Mouse (Mus musculus): ENCODE measurements around the gene Atp1a4. TPM values are rescaled to one million over a fixed set of nuclear protein-coding genes. Genes with fewer than 3 reads are reported as not detected.

The Atp1a4 gene
- total and polyA plus RNA-seq, 2 experiments: 0.02 to 0.09 TPM

DNA sequence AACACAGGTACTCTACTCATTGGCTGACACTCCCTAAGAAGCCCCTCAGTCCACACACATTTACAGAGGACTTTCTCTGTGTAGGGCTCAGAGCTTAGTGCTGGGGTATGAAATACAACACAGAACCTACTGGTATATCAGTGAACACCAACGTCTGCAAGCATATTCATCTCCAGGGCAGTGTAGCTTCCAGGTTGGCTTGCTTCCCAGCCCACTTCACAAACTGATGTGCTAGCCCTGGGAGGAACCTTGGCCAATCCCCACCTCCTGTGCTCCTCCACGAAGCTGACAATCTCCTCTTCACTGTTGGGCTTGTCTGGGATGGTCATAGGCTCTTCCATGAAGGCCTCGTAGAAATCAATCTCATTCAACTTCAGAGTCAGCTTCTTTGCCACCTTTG, 43.5 kb downstream of the Atp1a4 start:
- WGBS: 47% methylated on average over 3 of the region's 3 CpGs
- no peaks in the 10 kb centered on the region for H3K79me2 ChIP-seq (ENCODE audit: control insufficient read depth, insufficient read depth, low read length)
- no peak overlapping the region for H3K9ac ChIP-seq (ENCODE audit: low read depth, low read length)
- no peak for DNase-seq (ENCODE audit: extremely low read depth, low read depth, low spot score)
- H3K27me3 ChIP-seq (ENCODE audit: control insufficient read depth, insufficient read depth, low read length): no peaks in the 10 kb centered on the region
- no peak for TF ChIP-seq POLR2A (IDR thresholded peaks at IDR 0.05; ENCODE audit: extremely low read depth, insufficient read depth, low read length)
- no peaks in the 10 kb centered on the region for H3K36me3 ChIP-seq (ENCODE audit: control insufficient read depth, insufficient read depth, low read length)
- H3K4me3 ChIP-seq (ENCODE audit: insufficient read depth, low read depth, low read length): no peak overlapping the region
- no peak overlapping the region for H3K27ac ChIP-seq (replicated peaks; ENCODE audit: insufficient read depth, low read depth, low read length)
- H3K4me1 ChIP-seq (ENCODE audit: control insufficient read depth, insufficient read depth, low read length): 0 out of 2 replicates have a peak, but pooled peaks cover 5% of the 10 kb centered on the region

DNA sequence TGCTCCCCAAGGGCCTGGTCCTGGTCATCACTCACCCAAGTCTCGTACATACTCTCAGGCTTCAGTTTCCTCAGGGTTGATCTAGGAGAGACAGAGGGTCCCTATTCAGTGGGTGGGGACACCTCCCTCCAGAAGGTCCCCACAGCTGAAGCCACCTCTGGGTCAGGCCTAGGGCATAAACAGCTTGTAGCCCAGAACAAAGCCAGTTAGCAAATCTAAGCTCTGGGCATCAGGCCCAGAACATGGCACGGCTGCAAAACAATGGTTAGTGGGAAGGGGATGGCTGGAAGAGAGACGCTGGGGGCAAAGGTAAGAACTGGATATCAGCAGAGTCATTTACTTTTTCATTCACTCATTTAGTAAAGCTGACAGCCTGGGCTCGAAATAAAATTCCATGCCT, 44.4 kb downstream of the Atp1a4 start:
- no peaks in the 10 kb centered on the region for H3K36me3 ChIP-seq (ENCODE audit: control insufficient read depth, insufficient read depth, low read length)
- no peak for TF ChIP-seq POLR2A (IDR thresholded peaks at IDR 0.05; ENCODE audit: extremely low read depth, insufficient read depth, low read length)
- no peak for TF ChIP-seq CTCF (IDR thresholded peaks at IDR 0.05; ENCODE audit: low read depth, low read length)
- 61% methylated on average over 4 of the region's 4 CpGs for WGBS
- H3K9ac ChIP-seq (ENCODE audit: low read depth, low read length): no peak overlapping the region
- no peaks in the 10 kb centered on the region for H3K79me2 ChIP-seq (ENCODE audit: control insufficient read depth, insufficient read depth, low read length)
- no peaks in the 10 kb centered on the region for H3K27me3 ChIP-seq (ENCODE audit: control insufficient read depth, insufficient read depth, low read length)
- H3K27ac ChIP-seq (replicated peaks; ENCODE audit: insufficient read depth, low read depth, low read length): no peak overlapping the region
- 0 out of 2 replicates have a peak, but pooled peaks cover 5% of the 10 kb centered on the region for H3K4me1 ChIP-seq (ENCODE audit: control insufficient read depth, insufficient read depth, low read length)
- DNase-seq (ENCODE audit: extremely low read depth, low read depth, low spot score): no peak
- no peak overlapping the region for H3K4me3 ChIP-seq (ENCODE audit: insufficient read depth, low read depth, low read length)

DNA sequence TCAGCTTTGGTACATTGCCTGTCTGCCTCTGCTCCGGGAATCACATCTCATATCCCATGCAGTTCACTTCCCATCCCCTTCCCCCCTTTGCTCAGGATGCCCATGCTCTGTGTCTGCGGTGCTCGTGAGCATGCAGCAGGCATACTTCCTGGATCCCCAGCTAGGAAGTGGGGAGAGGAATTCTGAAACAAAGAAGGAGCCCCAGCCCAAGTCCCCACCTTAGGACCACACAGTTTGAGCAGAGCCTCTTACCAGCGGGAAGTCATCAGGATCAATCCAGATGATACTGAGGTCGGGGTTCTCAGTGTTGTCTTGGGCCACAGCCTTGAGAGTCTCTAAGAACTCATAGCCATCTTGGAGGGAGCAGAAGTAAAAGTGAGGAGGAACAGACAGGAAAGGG, 45.4 kb downstream of the Atp1a4 start:
- TF ChIP-seq POLR2A (IDR thresholded peaks at IDR 0.05; ENCODE audit: extremely low read depth, insufficient read depth, low read length) (no peak), CTCF (IDR thresholded peaks at IDR 0.05; ENCODE audit: low read depth, low read length) (no peak)
- Histone ChIP-seq H3K27ac (replicated peaks; ENCODE audit: insufficient read depth, low read depth, low read length) (no peak overlapping the region), H3K79me2 (ENCODE audit: control insufficient read depth, insufficient read depth, low read length) (no peaks in the 10 kb centered on the region), H3K27me3 (ENCODE audit: control insufficient read depth, insufficient read depth, low read length) (no peaks in the 10 kb centered on the region), H3K36me3 (ENCODE audit: control insufficient read depth, insufficient read depth, low read length) (no peaks in the 10 kb centered on the region), H3K4me3 (ENCODE audit: insufficient read depth, low read depth, low read length) (no peak overlapping the region), H3K4me1 (ENCODE audit: control insufficient read depth, insufficient read depth, low read length) (0 out of 2 replicates have a peak, but pooled peaks cover 5% of the 10 kb centered on the region), H3K9ac (ENCODE audit: low read depth, low read length) (no peak overlapping the region)
- 79% methylated on average over 5 of the region's 5 CpGs for WGBS
- no peak for DNase-seq (ENCODE audit: extremely low read depth, low read depth, low spot score)

DNA sequence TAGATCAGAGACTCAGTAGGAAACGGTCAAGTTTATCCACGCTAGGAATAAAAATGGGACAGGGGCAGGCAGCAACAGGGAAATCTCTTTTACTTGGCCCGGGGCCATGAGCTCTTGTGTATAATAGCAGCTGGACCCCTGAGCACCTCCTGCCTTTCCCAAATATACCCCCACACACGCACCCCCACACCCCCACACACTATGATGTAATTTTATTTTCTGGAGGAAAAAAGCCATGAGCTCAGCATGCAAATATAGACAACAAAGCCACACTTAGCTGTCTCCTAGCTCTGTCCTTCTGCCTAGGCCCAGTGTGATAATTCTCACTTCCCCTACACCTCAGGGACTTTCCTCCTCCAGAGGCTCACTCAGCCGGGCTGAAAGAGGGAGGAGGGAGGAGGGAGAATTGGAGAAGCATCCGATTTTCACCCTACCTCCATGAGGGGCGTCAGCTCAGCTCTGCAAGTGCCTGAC, 51.1 kb downstream of the Atp1a4 start:
- Histone ChIP-seq H3K27me3 (ENCODE audit: control insufficient read depth, insufficient read depth, low read length) (no peaks in the 10 kb centered on the region), H3K9ac (ENCODE audit: low read depth, low read length) (no peak overlapping the region), H3K36me3 (ENCODE audit: control insufficient read depth, insufficient read depth, low read length) (no peaks in the 10 kb centered on the region), H3K4me1 (ENCODE audit: control insufficient read depth, insufficient read depth, low read length) (peaks cover 8% of the 10 kb centered on the region; the same call in 1 of the 2 replicates), H3K27ac (replicated peaks; ENCODE audit: insufficient read depth, low read depth, low read length) (0 out of 2 replicates have a peak overlapping the region, but pooled peaks have one; percentile 22), H3K79me2 (ENCODE audit: control insufficient read depth, insufficient read depth, low read length) (no peaks in the 10 kb centered on the region), H3K4me3 (ENCODE audit: insufficient read depth, low read depth, low read length) (no peak overlapping the region)
- DNase-seq (ENCODE audit: extremely low read depth, low read depth, low spot score): no peak
- no peak for TF ChIP-seq POLR2A (IDR thresholded peaks at IDR 0.05; ENCODE audit: extremely low read depth, insufficient read depth, low read length)
- no peak for TF ChIP-seq CTCF (IDR thresholded peaks at IDR 0.05; ENCODE audit: low read depth, low read length)
- WGBS: 36% methylated on average over 7 of the region's 7 CpGs

DNA sequence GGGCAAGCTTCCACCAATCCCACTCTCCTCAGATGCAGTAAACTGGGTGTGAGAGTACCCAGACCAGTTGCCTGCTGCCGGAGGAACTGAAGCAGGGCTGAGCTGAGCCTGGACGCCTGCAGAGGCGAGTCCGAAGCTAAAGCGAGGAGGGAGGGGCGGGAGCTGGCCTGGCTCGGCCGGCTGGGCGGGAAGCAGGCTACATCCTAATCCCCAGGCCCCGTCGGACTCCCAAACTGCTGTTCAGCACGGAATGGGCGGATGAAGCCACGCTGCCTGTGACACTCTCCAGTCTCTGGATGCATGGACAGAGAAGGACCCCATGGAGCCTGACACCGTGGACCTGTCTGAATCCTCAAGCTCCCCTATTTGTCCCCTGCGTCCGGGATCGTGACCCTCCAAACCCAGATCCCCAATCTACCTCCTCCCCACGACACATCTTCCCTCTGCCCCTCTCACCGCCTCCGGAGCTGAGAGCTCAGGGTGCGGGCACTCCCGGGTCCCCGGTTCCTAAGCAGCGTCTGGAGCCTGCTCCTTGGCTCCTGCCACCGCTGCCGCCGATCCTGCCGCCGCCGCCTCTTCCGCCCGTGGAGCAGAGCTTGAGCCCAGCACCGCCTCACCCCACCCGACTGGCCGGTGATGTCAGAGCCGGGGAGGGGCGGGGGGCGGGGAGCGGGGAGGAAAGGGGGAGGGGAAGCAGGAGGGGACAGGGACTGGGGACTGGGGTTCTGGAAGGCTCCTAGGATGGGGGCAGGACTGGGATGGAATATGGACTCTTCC, 51.9 kb downstream of the Atp1a4 start, which contains the start of gene Pea15a:
Gene Pea15a, minus strand, starts transcription at position 664 of the 777 bp plus-strand sequence.
- DNase-seq (ENCODE audit: extremely low read depth, low read depth, low spot score): peak; percentile 22
- H3K9ac ChIP-seq (ENCODE audit: low read depth, low read length): peak within 1 kb of the TSS; percentile 81

DNA sequence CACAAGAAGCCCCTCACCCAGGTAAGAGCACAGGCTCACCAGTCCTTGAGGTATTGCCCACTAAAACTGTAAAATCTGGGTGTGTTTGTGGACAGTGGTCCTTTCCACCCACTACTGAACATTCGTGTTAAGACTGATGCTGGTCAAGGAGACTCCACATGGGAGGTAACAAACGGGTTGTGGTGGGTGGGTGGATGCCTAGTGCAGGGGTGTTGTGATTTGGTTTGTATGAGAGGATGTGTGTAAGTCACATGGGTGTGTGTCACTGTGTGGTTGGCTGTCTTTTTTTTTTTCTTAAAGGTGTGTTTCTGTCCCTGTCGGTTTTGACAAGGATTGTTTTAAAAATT, 52.5 kb downstream of the Atp1a4 start:
- Histone ChIP-seq H3K27ac (replicated peaks; ENCODE audit: insufficient read depth, low read depth, low read length) (no peak overlapping the region; the same call in 1 of the 2 replicates), H3K4me3 (ENCODE audit: insufficient read depth, low read depth, low read length) (peak overlapping the region; percentile 68; the same call in 1 of the 2 replicates), H3K9ac (ENCODE audit: low read depth, low read length) (peak overlapping the region; percentile 56), H3K79me2 (ENCODE audit: control insufficient read depth, insufficient read depth, low read length) (no peaks in the 10 kb centered on the region), H3K36me3 (ENCODE audit: control insufficient read depth, insufficient read depth, low read length) (no peaks in the 10 kb centered on the region), H3K4me1 (ENCODE audit: control insufficient read depth, insufficient read depth, low read length) (peaks cover 11% of the 10 kb centered on the region; the same call in 1 of the 2 replicates), H3K27me3 (ENCODE audit: control insufficient read depth, insufficient read depth, low read length) (no peaks in the 10 kb centered on the region)
- no peak for TF ChIP-seq POLR2A (IDR thresholded peaks at IDR 0.05; ENCODE audit: extremely low read depth, insufficient read depth, low read length)
- no peak for DNase-seq (ENCODE audit: extremely low read depth, low read depth, low spot score)
- WGBS: 21% methylated on average over 3 of the region's 3 CpGs

More for the DNA sequence above, 51.9 kb downstream of the Atp1a4 start, which contains the start of gene Pea15a:
- peak within 1 kb of the TSS; percentile 34 for H3K27ac ChIP-seq (replicated peaks; ENCODE audit: insufficient read depth, low read depth, low read length)
- H3K27me3 ChIP-seq (ENCODE audit: control insufficient read depth, insufficient read depth, low read length): no peaks in the 10 kb centered on the region
- peaks cover 11% of the 10 kb centered on the region; the same call in 1 of the 2 replicates for H3K4me1 ChIP-seq (ENCODE audit: control insufficient read depth, insufficient read depth, low read length)
- H3K36me3 ChIP-seq (ENCODE audit: control insufficient read depth, insufficient read depth, low read length): no peaks in the 10 kb centered on the region
- H3K79me2 ChIP-seq (ENCODE audit: control insufficient read depth, insufficient read depth, low read length): no peaks in the 10 kb centered on the region
- 1% methylated on average over 39 of the region's 40 CpGs for WGBS
- H3K4me3 ChIP-seq (ENCODE audit: insufficient read depth, low read depth, low read length): peak within 1 kb of the TSS; percentile 68
- TF ChIP-seq CTCF (IDR thresholded peaks at IDR 0.05; ENCODE audit: low read depth, low read length) (no peak), POLR2A (IDR thresholded peaks at IDR 0.05; ENCODE audit: extremely low read depth, insufficient read depth, low read length) (0 out of 2 replicates have a peak, but pooled peaks have one; percentile 44)
